22 mouse cellular contexts compared by ENCODE assay signal in the genomic region with DNA sequence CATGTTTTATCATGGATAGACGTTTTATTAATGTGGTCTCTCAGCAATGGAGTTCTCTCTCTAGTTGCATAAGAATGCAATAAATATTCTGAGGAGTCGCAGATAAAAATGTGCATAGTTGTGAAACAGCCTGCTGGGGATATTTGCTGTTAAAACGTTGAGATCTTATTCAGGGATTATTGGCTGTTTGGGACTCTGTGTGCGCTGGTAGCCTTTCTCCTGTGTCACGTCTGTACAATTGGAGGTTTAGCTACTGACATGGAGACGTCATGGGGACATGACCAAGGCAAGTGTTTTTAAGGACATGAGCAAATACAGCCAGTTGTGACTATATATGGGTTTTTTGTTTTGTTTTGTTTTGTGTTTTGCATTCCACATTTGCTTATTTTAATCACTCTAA. TPM values are rescaled to one million over a fixed set of nuclear protein-coding genes. Genes with fewer than 3 reads are reported as not detected.
A peak's percentile ranks its signal among the peaks of the same experiment; 100 is the strongest.
DNase-seq lines count a peak whose midpoint lies in the region; ATAC-seq and TF ChIP-seq lines count a peak whose summit lies in the region.
"Had no signal": no experiment of that assay in that cellular context is flagged by ENCODE, and none has a peak within 500 bp of the region (broad histone marks: within the 10 kb centered on the region; RNA-seq: fewer than 3 reads in every experiment).

No protein-coding gene starts in this region.

- H3K9ac ChIP-seq in kidney, embryonic 16.5 days (replicated peaks; ENCODE audit: low read length): no peak overlapping the region
- no peak overlapping the region for H3K9ac ChIP-seq in lung, postnatal 0 days (replicated peaks; ENCODE audit: low read depth)
- H3K9ac ChIP-seq: forebrain, embryonic 12.5 days; hindbrain, embryonic 12.5 days; limb, embryonic 13.5 days; liver, embryonic 15.5 days; midbrain, embryonic 15.5 days had no signal

- no peak overlapping the region for H3K4me2 ChIP-seq in kidney, embryonic 16.5 days (replicated peaks; ENCODE audit: low read depth, low read length)
- H3K4me2 ChIP-seq in lung, postnatal 0 days (replicated peaks; ENCODE audit: low read depth, low read length): no peak overlapping the region
- H3K4me2 ChIP-seq: forebrain, embryonic 12.5 days; hindbrain, embryonic 12.5 days; limb, embryonic 13.5 days; liver, embryonic 15.5 days; midbrain, embryonic 15.5 days had no signal

- H3K27ac ChIP-seq in kidney, embryonic 16.5 days (ENCODE audit: low read length): peak overlapping the region; percentile 66; the same call in 1 of the 2 replicates
- no peak overlapping the region for H3K27ac ChIP-seq in lung, postnatal 0 days (ENCODE audit: low read length)
- H3K27ac ChIP-seq: forebrain, embryonic 12.5 days; hindbrain, embryonic 12.5 days; limb, embryonic 13.5 days; liver, embryonic 15.5 days; midbrain, embryonic 15.5 days had no signal

- H3K4me3 ChIP-seq in kidney, embryonic 16.5 days (ENCODE audit: low read length): no peak overlapping the region
- H3K4me3 ChIP-seq in lung, postnatal 0 days (ENCODE audit: low read depth, low read length): no peak overlapping the region
- H3K4me3 ChIP-seq: forebrain, embryonic 12.5 days; hindbrain, embryonic 12.5 days; limb, embryonic 13.5 days; liver, embryonic 15.5 days; midbrain, embryonic 15.5 days had no signal

- H3K36me3 ChIP-seq in kidney, embryonic 16.5 days (ENCODE audit: insufficient read depth, low read length): peaks cover 36% of the 10 kb centered on the region
- H3K36me3 ChIP-seq in lung, postnatal 0 days (ENCODE audit: insufficient read depth, low read length): 0 out of 2 replicates have a peak, but pooled peaks cover 4% of the 10 kb centered on the region
- H3K36me3 ChIP-seq: hindbrain, embryonic 12.5 days; midbrain, embryonic 15.5 days had no signal

- ATAC-seq in kidney, embryonic 16.5 days (ENCODE audit: low FRiP score, low TSS enrichment): no peak
- peak; percentile 27; the same call in 1 of the 2 replicates for ATAC-seq in lung, postnatal 0 days
- ATAC-seq: midbrain, embryonic 15.5 days had no signal

- H3K27me3 ChIP-seq in kidney, embryonic 16.5 days (ENCODE audit: insufficient read depth, low read length): no peaks in the 10 kb centered on the region
- no peaks in the 10 kb centered on the region for H3K27me3 ChIP-seq in lung, postnatal 0 days (replicated peaks; ENCODE audit: insufficient read depth, low read length)
- H3K27me3 ChIP-seq: forebrain, embryonic 12.5 days; hindbrain, embryonic 12.5 days; limb, embryonic 13.5 days; liver, embryonic 15.5 days; midbrain, embryonic 15.5 days had no signal

- no peak for TF ChIP-seq EP300 in lung, postnatal 0 days (IDR thresholded peaks at IDR 0.05)

- TF ChIP-seq CTCF in lung, postnatal 0 days (IDR thresholded peaks at IDR 0.05): no peak

- H3K9me3 ChIP-seq in kidney, embryonic 16.5 days (ENCODE audit: low read length): peaks cover 24% of the 10 kb centered on the region
- H3K9me3 ChIP-seq in lung, postnatal 0 days (ENCODE audit: low read length): no peaks in the 10 kb centered on the region
- H3K9me3 ChIP-seq: forebrain, embryonic 12.5 days; liver, embryonic 15.5 days; midbrain, embryonic 15.5 days had no signal

- no peak for DNase-seq in kidney, postnatal 36 days
- peak; percentile 29 for DNase-seq in lung, postnatal 0 days (ENCODE audit: low spot score)
- no peak for DNase-seq in lung, adult 18-20 months
- DNase-seq in c-Kit-positive CD71-negative TER-119-negative erythroid progenitor cells, embryonic 14.5 days (ENCODE audit: low read depth): peak; percentile 32
- DNase-seq in retina, embryonic 14.5 days (ENCODE audit: low spot score): no peak
- DNase-seq in urinary bladder, postnatal 25 days (ENCODE audit: low spot score): no peak
- DNase-seq: adrenal gland, postnatal 36 days; cerebellum, adult 2 months; cerebellum, postnatal 25 days; embryo, embryonic 11 days; gastrocnemius, postnatal 25 days; kidney, postnatal 4 days; lung, postnatal 4 days; right cerebral cortex, adult 18-20 months; right cerebral cortex, postnatal 4 days; thymus, postnatal 14 days had no signal

- WGBS in kidney, embryonic 16.5 days: 57% methylated on average over 6 of the region's 6 CpGs
- 30% methylated on average over 6 of the region's 6 CpGs for WGBS in lung, postnatal 0 days

- H3K4me1 ChIP-seq in kidney, embryonic 16.5 days (ENCODE audit: insufficient read depth, low read length): peaks cover 21% of the 10 kb centered on the region
- no peaks in the 10 kb centered on the region for H3K4me1 ChIP-seq in lung, postnatal 0 days (ENCODE audit: insufficient read depth, low read depth, low read length)
- H3K4me1 ChIP-seq: limb, embryonic 13.5 days; liver, embryonic 15.5 days had no signal

RNA-seq across cellular contexts. Expression of gene Pawr, which starts 28.9 kb away (rescaled TPM):
- 13.4 and 13.6 TPM in 2 replicates for polyA plus RNA-seq in kidney, embryonic 16.5 days (2015; fragmentation: Nextera tagmentation; extraction: Ambion mirVana)
- 15.3 and 19.6 TPM in 2 replicates for polyA plus RNA-seq in lung, postnatal 0 days (2015; fragmentation: Nextera tagmentation; extraction: Ambion mirVana)

Comparison
In these comparisons a context has a peak if more than half of its experiments do, and no peak if none do; other contexts are left out.
1. DNase-seq: peak in lung, postnatal 0 days (single experiment) and c-Kit-positive CD71-negative TER-119-negative erythroid progenitor cells, embryonic 14.5 days (single experiment); none in kidney, postnatal 36 days (0 of 2), lung, adult 18-20 months (0 of 2), retina, embryonic 14.5 days (single experiment) and urinary bladder, postnatal 25 days (single experiment).